Mouse (Mus musculus) embryonic fibroblast, embryonic 13.5 days (primary cell): ENCODE data around the gene Acin1. TPM values are rescaled to one million over a fixed set of nuclear protein-coding genes. Genes with fewer than 3 reads are reported as not detected.
A peak's percentile ranks its signal among the peaks of the same experiment; 100 is the strongest.

Experiments used
- H3K27ac ChIP-seq: 2 replicates; pipeline ENCODE4 v1.5.1; 2012; ENCODE audit warnings: low read length, control low read depth, inconsistent platforms; ENCODE audit not compliant: insufficient read depth
- H3K4me1 ChIP-seq: 2 replicates; pipeline ENCODE4 v1.6.1; 2011; ENCODE audit warnings: low read length; ENCODE audit not compliant: control insufficient read depth, insufficient read depth
- H3K4me3 ChIP-seq: 2 replicates; pipeline ENCODE4 v1.5.1; 2011; ENCODE audit warnings: mild to moderate bottlenecking, control low read depth, low read length; ENCODE audit not compliant: insufficient read depth
- CTCF ChIP-seq: IDR thresholded peaks from 2 replicates; pipeline ENCODE4 v1.5.1; 2011; ENCODE audit warnings: mild to moderate bottlenecking, control low read depth, low read length, moderate library complexity, borderline replicate concordance; ENCODE audit not compliant: insufficient read depth
- POLR2A ChIP-seq: IDR thresholded peaks from 2 replicates; pipeline ENCODE4 v1.6.1; 2011; ENCODE audit warnings: low read depth, mild to moderate bottlenecking, control low read depth, low read length, moderate library complexity
- polyA plus RNA-seq: library from polyadenylated mRNA; stranded (reverse); fragments of >200 nt; gene quantifications from 2 replicates; pipeline ENCODE4 v1.2.4, GENCODE M21; 2011; ENCODE audit warnings: low read depth; ENCODE audit not compliant: missing spikeins, insufficient read length

Gene Acin1
- polyA plus RNA-seq, 1 experiment: 243 TPM

DNA sequence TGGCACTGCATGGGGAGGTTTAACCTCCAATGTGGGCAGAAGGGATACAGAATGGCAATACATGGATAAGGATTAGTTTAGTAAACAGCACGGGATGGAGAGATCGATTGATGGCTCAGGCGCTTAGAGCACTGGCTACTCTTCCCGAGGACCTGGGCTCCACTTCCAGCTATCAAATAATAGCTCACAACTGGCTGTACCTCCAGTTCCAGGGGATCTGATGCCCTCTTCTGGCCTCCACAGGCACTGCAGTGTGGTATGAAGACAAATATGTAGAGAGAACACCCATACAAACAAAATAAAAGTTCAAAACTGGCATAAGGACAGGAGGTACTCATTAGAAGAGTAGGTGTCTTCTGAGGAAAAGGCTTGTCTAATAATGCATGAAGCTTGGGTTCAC is 17.4 kb downstream of the Acin1 start:
- Histone ChIP-seq H3K27ac (no peak overlapping the region), H3K4me3 (no peak overlapping the region), H3K4me1 (no peaks in the 10 kb centered on the region)
- TF ChIP-seq CTCF: peak; percentile 29; the same call in 1 of the 2 replicates
- TF ChIP-seq POLR2A: no peak

DNA sequence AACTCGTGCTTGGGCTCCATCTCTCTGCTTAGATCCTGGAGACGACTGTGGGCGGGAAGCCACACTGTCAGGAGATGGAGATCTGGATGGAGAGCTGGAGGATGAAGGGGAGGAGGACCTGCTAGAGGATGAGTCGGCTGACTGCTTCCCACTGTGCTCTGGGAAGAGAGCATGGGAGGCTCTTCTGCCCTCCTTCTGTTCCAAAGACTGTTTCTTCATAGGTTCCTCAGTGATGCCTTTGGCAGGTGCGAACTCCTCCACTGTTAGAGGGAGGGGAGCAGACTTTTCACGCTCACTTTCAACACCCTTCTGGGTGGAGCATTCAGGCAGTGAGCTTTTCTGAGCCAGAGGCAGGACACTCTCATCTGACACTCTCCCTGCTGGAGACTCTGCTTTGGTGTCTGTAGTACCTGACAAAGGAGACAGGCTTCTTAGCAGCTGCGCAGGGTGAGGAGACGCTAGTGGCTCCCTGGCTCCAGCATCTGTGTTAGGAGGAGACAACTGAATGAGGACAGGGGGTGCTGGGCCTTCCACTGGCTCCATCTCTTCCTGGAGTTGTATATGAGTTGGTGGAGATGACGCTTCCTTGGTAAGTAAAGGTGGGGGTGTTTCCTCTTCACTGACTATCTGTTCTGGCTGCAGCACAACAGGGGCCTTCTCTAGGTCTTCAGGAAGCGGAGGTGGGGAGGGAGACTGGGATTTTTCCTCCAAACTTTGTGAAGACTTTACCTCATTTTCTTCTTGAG is 22.1 kb downstream of the Acin1 start:
- TF ChIP-seq POLR2A (no peak), CTCF (no peak)
- Histone ChIP-seq H3K4me3 (no peak overlapping the region), H3K27ac (no peak overlapping the region), H3K4me1 (no peaks in the 10 kb centered on the region)

- no peak for TF ChIP-seq CTCF
- no peak for TF ChIP-seq POLR2A
- Histone ChIP-seq H3K27ac (no peak overlapping the region), H3K4me1 (no peaks in the 10 kb centered on the region), H3K4me3 (no peak overlapping the region)
Observed at GRCm38 (mm10) chr14:54660009-54660408, 26.7 kb downstream of the Acin1 start.

GRCm38 (mm10) chr14:54653496-54653895 is 33.2 kb downstream of the Acin1 start:
- H3K27ac ChIP-seq: peak overlapping the region; percentile 64
- H3K4me3 ChIP-seq: peak overlapping the region; percentile 77
- H3K4me1 ChIP-seq: peaks cover 3% of the 10 kb centered on the region; the same call in 1 of the 2 replicates
- no peak for TF ChIP-seq CTCF
- peak; percentile 95 for TF ChIP-seq POLR2A

DNA sequence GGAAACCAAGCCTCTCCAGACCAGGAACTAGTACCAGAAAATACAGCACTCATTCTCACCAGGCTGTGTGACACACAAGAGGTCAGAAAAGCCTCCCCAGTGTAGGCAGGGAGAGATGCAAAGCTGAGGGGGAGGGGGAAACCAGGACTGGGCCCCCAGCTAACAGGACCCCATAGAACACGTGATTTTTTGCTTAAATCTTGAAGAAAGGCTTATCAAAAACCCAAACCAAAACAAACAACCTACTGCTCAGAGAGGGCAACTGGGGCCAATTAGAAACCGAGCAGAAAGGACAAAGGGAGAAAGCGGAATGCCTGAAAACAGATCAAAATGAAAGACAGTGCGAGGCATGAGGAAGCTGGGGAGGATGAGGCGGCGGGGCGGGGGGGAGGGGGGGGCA is 33.9 kb downstream of the Acin1 start:
- TF ChIP-seq POLR2A (no peak), CTCF (no peak)
- H3K27ac ChIP-seq: peak overlapping the region; percentile 14; the same call in 1 of the 2 replicates
- peaks cover 3% of the 10 kb centered on the region; the same call in 1 of the 2 replicates for H3K4me1 ChIP-seq
- H3K4me3 ChIP-seq: peak overlapping the region; percentile 77

- Histone ChIP-seq H3K4me3 (0 out of 2 replicates have a peak overlapping the region, but pooled peaks have one; percentile 3), H3K27ac (no peak overlapping the region), H3K4me1 (peaks cover 3% of the 10 kb centered on the region; the same call in 1 of the 2 replicates)
- TF ChIP-seq CTCF (no peak), POLR2A (no peak)
Observed at GRCm38 (mm10) chr14:54651556-54651955, 35.2 kb downstream of the Acin1 start.

DNA sequence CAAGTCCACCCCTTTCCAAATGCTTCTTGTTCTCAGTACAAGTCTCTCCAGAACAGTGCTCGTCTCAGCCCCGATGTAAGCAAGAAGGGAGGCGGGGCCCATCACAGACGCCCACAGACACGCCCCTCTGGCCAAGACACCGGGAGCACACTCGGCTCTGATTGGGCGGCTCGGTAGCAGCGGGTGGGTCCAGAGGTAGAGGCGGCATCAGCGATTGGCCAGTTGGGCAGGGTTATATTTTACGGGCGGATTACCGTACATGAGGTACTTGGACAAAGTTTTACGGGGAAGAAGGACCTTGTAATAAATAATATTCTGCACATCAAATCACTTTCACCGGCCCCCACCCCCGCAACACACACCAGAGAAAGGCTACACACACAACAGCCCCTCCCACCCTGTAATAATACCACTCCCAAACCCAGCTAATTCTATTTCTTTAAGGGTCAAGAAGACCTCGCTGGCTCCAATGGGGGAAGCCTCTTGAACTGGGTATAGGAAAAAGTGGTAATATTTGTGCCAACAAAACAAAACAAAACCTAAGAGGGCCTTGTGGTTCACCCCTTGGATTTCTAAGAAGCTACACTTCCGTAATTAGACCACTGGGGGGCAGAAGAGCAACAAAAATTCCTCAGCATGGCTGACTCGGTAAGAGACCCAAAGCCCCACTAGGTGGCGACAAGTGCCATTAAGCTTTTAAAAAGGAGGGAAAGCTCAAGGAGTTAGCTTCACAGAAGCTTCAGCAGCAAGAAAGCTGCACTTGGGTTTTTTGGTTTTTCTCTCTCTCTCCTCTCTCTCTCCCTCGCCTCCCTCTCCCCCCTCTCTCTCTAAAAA is 35.9 kb downstream of the Acin1 start:
- Histone ChIP-seq H3K4me3 (no peak overlapping the region), H3K27ac (no peak overlapping the region), H3K4me1 (peaks cover 3% of the 10 kb centered on the region; the same call in 1 of the 2 replicates)
- TF ChIP-seq POLR2A (no peak), CTCF (peak; percentile 38; the same call in 1 of the 2 replicates)

- Histone ChIP-seq H3K4me1 (peaks cover 4% of the 10 kb centered on the region), H3K27ac (no peak overlapping the region), H3K4me3 (no peak overlapping the region)
- TF ChIP-seq CTCF (no peak), POLR2A (no peak)
Observed at GRCm38 (mm10) chr14:54647900-54648299, 38.8 kb downstream of the Acin1 start.

DNA sequence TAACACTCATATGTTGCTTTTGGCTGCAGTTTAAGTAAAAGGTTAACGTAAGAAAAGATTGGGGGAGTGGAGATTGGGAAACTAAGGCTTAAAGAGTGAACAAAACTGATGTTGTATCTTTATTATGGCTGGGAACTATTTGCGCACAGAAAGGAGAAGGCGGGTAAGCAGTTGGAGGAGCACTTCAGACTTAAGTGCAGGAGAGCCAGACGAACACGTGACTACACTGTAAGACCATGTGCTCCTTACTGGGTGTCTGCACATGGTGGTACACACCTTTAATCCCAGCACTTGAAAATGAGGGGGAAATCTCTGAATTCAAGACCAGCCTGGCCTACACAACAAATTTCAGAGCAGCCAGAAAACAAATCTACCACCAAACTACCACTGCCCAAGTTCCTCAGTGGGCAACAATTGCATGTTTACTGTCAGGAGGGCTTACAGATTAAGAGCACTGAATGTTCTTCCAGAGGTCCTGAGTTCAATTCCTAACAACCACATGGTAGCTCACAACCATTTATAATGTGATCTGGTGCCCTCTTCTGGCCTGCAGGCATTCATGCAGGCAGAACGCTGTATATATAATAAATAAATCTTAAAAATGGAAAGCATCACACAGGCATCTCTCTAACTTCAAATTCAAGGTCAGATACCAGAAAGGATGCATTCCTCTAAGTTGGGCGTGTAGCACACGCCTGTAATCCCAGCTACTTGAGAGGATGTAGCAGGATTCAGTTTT is 39.7 kb downstream of the Acin1 start:
- TF ChIP-seq POLR2A (no peak), CTCF (no peak)
- Histone ChIP-seq H3K27ac (no peak overlapping the region), H3K4me3 (no peak overlapping the region), H3K4me1 (peaks cover 4% of the 10 kb centered on the region; the same call in 1 of the 2 replicates)
